Mouse (Mus musculus) MEL (cell line): ENCODE data around the gene Gpat3. TPM values are rescaled to one million over a fixed set of nuclear protein-coding genes. Genes with fewer than 3 reads are reported as not detected.

Experiments
- polyA plus RNA-seq, 2 experiments: library from polyadenylated mRNA; stranded (reverse) in 1 of 2; unstranded in 1 of 2; fragments of >175 nt in 1 of 2; fragments of >200 nt in 1 of 2; gene quantifications; 2 replicates each; pipeline versions ENCODE4 v1.2.1 to v1.2.4; 2012; ENCODE audit warnings: low replicate concordance in 2 of 2, low read depth in 1 of 2; ENCODE audit not compliant: insufficient read length in 2 of 2, insufficient read depth in 1 of 2, missing spikeins in 1 of 2
- total RNA-seq: library from RNA; depleted of rRNA; stranded (reverse); fragments of 300-350 nt; gene quantifications from 2 replicates; pipeline ENCODE4 v1.2.3, GENCODE M21; 2012; rRNA removed

The Gpat3 gene
- total and polyA plus RNA-seq, 3 experiments, result 0.04 to 0.13 TPM; not detected in 1

Other genes with a start within 250 kb of the Gpat3 start
- gene Coq2, start 170.6 kb upstream of the Gpat3 start, total RNA-seq, result 30.9 and 35.4 TPM in 2 replicates
- 10 to 100 TPM in 1 of 2 experiments, not detected in 1; 56.1 TPM for gene Coq2, start 170.6 kb upstream of the Gpat3 start, polyA plus RNA-seq
- gene Hpse, start 126.0 kb upstream of the Gpat3 start, total RNA-seq, result not detected in 2 replicates
- gene Hpse, start 126.0 kb upstream of the Gpat3 start, polyA plus RNA-seq, result under 1 TPM in 1 of 2 experiments, not detected in 1; 0.03 TPM
- gene Helq, start 47.1 kb upstream of the Gpat3 start, total RNA-seq, result 16.3 and 22.7 TPM in 2 replicates
- 10 to 100 TPM in 1 of 2 experiments, not detected in 1; 32.2 TPM for gene Helq, start 47.1 kb upstream of the Gpat3 start, polyA plus RNA-seq
- 110 and 135 TPM in 2 replicates for gene Mrps18c, start 47.1 kb upstream of the Gpat3 start, total RNA-seq
- gene Mrps18c, start 47.1 kb upstream of the Gpat3 start, polyA plus RNA-seq, result 100 to 1,000 TPM in 1 of 2 experiments, not detected in 1; 135 TPM
- gene Abraxas1, start 24.7 kb upstream of the Gpat3 start, total RNA-seq, result 14.2 and 15.1 TPM in 2 replicates
- gene Abraxas1, start 24.7 kb upstream of the Gpat3 start, polyA plus RNA-seq, result 10 to 100 TPM in 1 of 2 experiments, not detected in 1; 26.4 TPM